Mouse (Mus musculus) CH12.LX (cell line): Measurements from ENCODE around the gene Anxa4.

Source experiments
- CTCF ChIP-seq, 2 experiments: IDR thresholded peaks in 1 of 2; conservative IDR thresholded peaks in 1 of 2; 2 replicates each; pipeline ENCODE4 v1.5.1; 2011 to 2012; ENCODE audit warnings: low read depth in 2 of 2, low read length in 2 of 2, improper control_type of control experiment in 1 of 2, inconsistent platforms in 1 of 2, mild to moderate bottlenecking in 1 of 2, moderate library complexity in 1 of 2
- EP300 ChIP-seq: IDR thresholded peaks from 2 replicates; pipeline ENCODE4 v1.6.1; 2011; ENCODE audit warnings: low read length, improper control_type of control experiment
- GABPA ChIP-seq: IDR thresholded peaks from 2 replicates; pipeline ENCODE4 v1.6.1; 2012; ENCODE audit warnings: low read depth, low read length, improper control_type of control experiment, inconsistent platforms; ENCODE audit not compliant: insufficient replicate concordance
- KAT2A ChIP-seq: IDR thresholded peaks from 2 replicates; pipeline ENCODE4 v1.6.1; 2012; ENCODE audit warnings: low read length, improper control_type of control experiment, inconsistent platforms; ENCODE audit not compliant: insufficient replicate concordance
- MAX ChIP-seq: IDR thresholded peaks from 2 replicates; pipeline ENCODE4 v1.6.1; 2011; ENCODE audit warnings: low read length, improper control_type of control experiment
- POLR2A ChIP-seq: IDR thresholded peaks from 2 replicates; pipeline ENCODE4 v1.6.1; 2011; ENCODE audit warnings: low read depth, mild to moderate bottlenecking, improper control_type of control experiment, low read length
- POLR2AphosphoS2 ChIP-seq: IDR thresholded peaks from 2 replicates; pipeline ENCODE4 v1.6.1; 2011; ENCODE audit warnings: low read depth, low read length, improper control_type of control experiment
- RAD21 ChIP-seq: IDR thresholded peaks from 2 replicates; pipeline ENCODE4 v1.6.1; 2011; ENCODE audit warnings: low read depth, mild to moderate bottlenecking, low read length, improper control_type of control experiment, moderate library complexity
- RCOR1 ChIP-seq: conservative IDR thresholded peaks from 2 replicates; pipeline ENCODE4 v1.6.1; 2012; ENCODE audit warnings: low read depth, mild to moderate bottlenecking, inconsistent platforms, low read length, improper control_type of control experiment

DNA sequence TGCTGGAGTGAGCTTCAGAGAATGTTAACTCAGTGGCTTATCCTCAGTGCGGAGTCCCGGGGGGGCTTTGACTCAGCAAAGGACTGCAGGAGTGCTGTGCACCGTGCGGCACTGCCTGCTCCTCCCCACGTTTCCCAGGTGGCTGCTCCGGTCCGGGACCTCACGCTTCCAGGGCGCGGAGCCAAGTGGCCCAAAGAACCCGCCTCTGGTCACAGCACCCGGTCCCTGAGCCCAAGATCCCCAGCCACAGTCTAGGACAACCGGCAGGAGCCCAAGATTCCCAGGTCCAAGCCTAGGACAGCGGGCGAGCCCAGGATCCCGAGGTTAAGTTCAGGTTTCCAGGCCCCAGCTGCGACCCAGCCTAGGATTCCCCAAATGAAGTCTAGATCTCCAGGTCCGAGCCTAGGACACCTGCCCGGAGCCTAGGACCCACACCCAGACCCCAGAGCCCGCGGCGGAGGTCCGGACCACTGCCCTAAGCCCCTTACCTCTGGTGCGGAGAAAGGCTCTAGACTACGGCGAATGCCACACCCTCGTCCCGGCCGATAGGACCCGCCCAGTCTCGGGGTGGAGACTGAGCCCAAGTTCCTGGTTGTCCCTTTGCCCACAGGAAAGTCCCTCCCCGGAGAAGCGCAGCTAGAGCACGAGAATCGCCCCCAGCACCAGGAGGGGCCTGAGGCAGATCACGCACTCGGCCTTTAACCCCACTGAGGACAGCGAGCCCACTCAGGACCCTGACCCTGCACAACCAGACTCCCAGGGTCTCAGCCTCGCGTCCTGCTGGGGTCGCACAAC is at the start of gene Anxa4:
- TF ChIP-seq POLR2A, result peak; percentile 64
- TF ChIP-seq POLR2AphosphoS2, result no peak
- TF ChIP-seq CTCF (conservative IDR thresholded peaks at IDR 0.05 in 1 of 2, IDR thresholded peaks at IDR 0.05 in 1 of 2; ENCODE audit: low read depth in 2 of 2, low read length in 2 of 2), result no peak
- TF ChIP-seq EP300, result no peak
- TF ChIP-seq GABPA, result no peak
- TF ChIP-seq RCOR1, result no peak
- TF ChIP-seq KAT2A, result no peak
- no peak for TF ChIP-seq RAD21
- no peak for TF ChIP-seq MAX
